Mouse (Mus musculus) kidney, adult 8-10 months (tissue): ENCODE results near the gene Sik3.
A peak's percentile ranks its signal among the peaks of the same experiment; 100 is the strongest.

Experiments
- DNase-seq, 2 experiments: peaks; one replicate each; pipeline ENCODE4 v3.0.0; 2022

Gene Sik3

GRCm38 (mm10) chr9:46012091-46013008, at the start of gene Sik3, which contains the start of gene Pafah1b2:
Gene Sik3 (plus strand): TSS chr9:46012820.
Gene Pafah1b2 (minus strand): TSS chr9:46012690.
- peak; percentile 95 to 96 for DNase-seq

GRCm38 (mm10) chr9:45963577-45963976, 49.0 kb upstream of the Sik3 start:
- DNase-seq, result no peak

GRCm38 (mm10) chr9:45976884-45977283, 35.7 kb upstream of the Sik3 start:
- no peak for DNase-seq

GRCm38 (mm10) chr9:45979778-45980177, 32.8 kb upstream of the Sik3 start:
- DNase-seq, result no peak

- no peak for DNase-seq
Measured at GRCm38 (mm10) chr9:45980611-45981010, 32.0 kb upstream of the Sik3 start.

- DNase-seq, result no peak
Measured at GRCm38 (mm10) chr9:45981331-45981730, 31.3 kb upstream of the Sik3 start.

- DNase-seq, result peak in 1 of 2 experiments; percentile 21
Measured at GRCm38 (mm10) chr9:45983676-45984408, 28.8 kb upstream of the Sik3 start.

GRCm38 (mm10) chr9:45984409-45985228, 28.0 kb upstream of the Sik3 start:
- DNase-seq, result peak; percentile 78 to 81

- peak; percentile 45 to 68 for DNase-seq
Measured at GRCm38 (mm10) chr9:45985229-45985567, 27.4 kb upstream of the Sik3 start.

- DNase-seq, result no peak
Measured at GRCm38 (mm10) chr9:45999009-45999408, 13.6 kb upstream of the Sik3 start.

GRCm38 (mm10) chr9:46003729-46004128, 8.9 kb upstream of the Sik3 start:
- DNase-seq, result peak; percentile 43 to 82

- no peak for DNase-seq
Measured at GRCm38 (mm10) chr9:46004529-46004928, 8.1 kb upstream of the Sik3 start.

GRCm38 (mm10) chr9:46006224-46006623, 6.4 kb upstream of the Sik3 start:
- DNase-seq, result no peak

GRCm38 (mm10) chr9:46008931-46009668, 3.5 kb upstream of the Sik3 start:
- no peak for DNase-seq

GRCm38 (mm10) chr9:46009669-46009983, 3.0 kb upstream of the Sik3 start:
- no peak for DNase-seq

GRCm38 (mm10) chr9:46011094-46011970, 1.3 kb upstream of the Sik3 start:
- no peak for DNase-seq

GRCm38 (mm10) chr9:46013009-46013586, 478 bp downstream of the Sik3 start:
- DNase-seq, result peak; percentile 39 to 53

- no peak for DNase-seq
Measured at GRCm38 (mm10) chr9:46013616-46014015, 996 bp downstream of the Sik3 start.

- peak; percentile 44 to 57 for DNase-seq
Measured at GRCm38 (mm10) chr9:46014251-46014681, 1.6 kb downstream of the Sik3 start.

GRCm38 (mm10) chr9:46015081-46015551, 2.5 kb downstream of the Sik3 start:
- peak; percentile 53 to 59 for DNase-seq

- peak; percentile 42 to 71 for DNase-seq
Measured at GRCm38 (mm10) chr9:46015831-46016230, 3.2 kb downstream of the Sik3 start.
